Mouse (Mus musculus): ENCODE data around the gene Taf6. TPM values are rescaled to one million over a fixed set of nuclear protein-coding genes. Genes with fewer than 3 reads are reported as not detected.

The Taf6 gene
- polyA plus RNA-seq, 1 experiment from 2014 or later = 39.1 TPM

GRCm38 (mm10) chr5:138170936-138171561 is 16.2 kb downstream of the Taf6 start:
- no peaks in the 10 kb centered on the region for H3K27me3 ChIP-seq
- H3K27ac ChIP-seq = peak overlapping the region; percentile 99
- H3K4me3 ChIP-seq (replicated peaks) = peak overlapping the region; percentile 92
- WGBS (ENCODE audit: insufficient replicate concordance) = under 1% methylated on average over 47 of the region's 47 CpGs
- H3K9ac ChIP-seq = peak overlapping the region; percentile 95
- ATAC-seq (ENCODE audit: low read depth) (peak; percentile 84), DNase-seq (peak; percentile 94)
- H3K9me3 ChIP-seq (replicated peaks) = no peaks in the 10 kb centered on the region
- H3K36me3 ChIP-seq = peaks cover 62% of the 10 kb centered on the region
- peak overlapping the region; percentile 93 for H3K4me2 ChIP-seq
- H3K4me1 ChIP-seq (replicated peaks) = peaks cover 59% of the 10 kb centered on the region

- 83% methylated on average over 8 of the region's 8 CpGs for WGBS (ENCODE audit: insufficient replicate concordance)
Measured at GRCm38 (mm10) chr5:138165594-138165993, 21.7 kb downstream of the Taf6 start.

GRCm38 (mm10) chr5:138163610-138164009 is 23.6 kb downstream of the Taf6 start:
- DNase-seq (no peak), ATAC-seq (ENCODE audit: low read depth) (no peak)
- 74% methylated on average over 10 of the region's 10 CpGs for WGBS (ENCODE audit: insufficient replicate concordance)
- peaks cover 59% of the 10 kb centered on the region for H3K4me1 ChIP-seq (replicated peaks)
- no peaks in the 10 kb centered on the region for H3K9me3 ChIP-seq (replicated peaks)
- 0 out of 2 replicates have a peak overlapping the region, but pooled peaks have one; percentile 3 for H3K4me3 ChIP-seq (replicated peaks)
- H3K27ac ChIP-seq = peak overlapping the region; percentile 73; the same call in 1 of the 2 replicates
- peaks cover 66% of the 10 kb centered on the region for H3K36me3 ChIP-seq
- H3K9ac ChIP-seq = no peak overlapping the region
- no peak overlapping the region for H3K4me2 ChIP-seq
- no peaks in the 10 kb centered on the region for H3K27me3 ChIP-seq

More at GRCm38 (mm10) chr5:138165594-138165993, 21.7 kb downstream of the Taf6 start:
- no peak overlapping the region for H3K4me3 ChIP-seq (replicated peaks)
- ATAC-seq (ENCODE audit: low read depth) (no peak), DNase-seq (no peak)
- H3K27me3 ChIP-seq = no peaks in the 10 kb centered on the region
- no peak overlapping the region for H3K27ac ChIP-seq
- no peak overlapping the region for H3K4me2 ChIP-seq
- H3K4me1 ChIP-seq (replicated peaks) = peaks cover 71% of the 10 kb centered on the region
- H3K36me3 ChIP-seq = peaks cover 79% of the 10 kb centered on the region
- no peaks in the 10 kb centered on the region for H3K9me3 ChIP-seq (replicated peaks)
- H3K9ac ChIP-seq = no peak overlapping the region

- H3K4me3 ChIP-seq (replicated peaks) = peak overlapping the region; percentile 90; the same call in 1 of the 2 replicates
- H3K36me3 ChIP-seq = peaks cover 60% of the 10 kb centered on the region
- peaks cover 55% of the 10 kb centered on the region for H3K4me1 ChIP-seq (replicated peaks)
- DNase-seq (no peak), ATAC-seq (ENCODE audit: low read depth) (no peak)
- no peaks in the 10 kb centered on the region for H3K9me3 ChIP-seq (replicated peaks)
- H3K27ac ChIP-seq = peak overlapping the region; percentile 73
- H3K9ac ChIP-seq = no peak overlapping the region
- 56% methylated on average over 6 of the region's 6 CpGs for WGBS (ENCODE audit: insufficient replicate concordance)
- no peaks in the 10 kb centered on the region for H3K27me3 ChIP-seq
- H3K4me2 ChIP-seq = no peak overlapping the region; the same call in 1 of the 2 replicates
Measured at GRCm38 (mm10) chr5:138163046-138163445, 24.2 kb downstream of the Taf6 start.

GRCm38 (mm10) chr5:138160842-138161665 is 26.2 kb downstream of the Taf6 start, which contains the start of gene Cops6:
Gene Cops6, plus strand, starts transcription at chr5:138161071.
- Histone ChIP-seq H3K4me2 (peak within 1 kb of the TSS; percentile 83), H3K9me3 (replicated peaks) (no peaks in the 10 kb centered on the region), H3K27ac (peak within 1 kb of the TSS; percentile 73), H3K9ac (peak within 1 kb of the TSS; percentile 88), H3K4me3 (replicated peaks) (peak within 1 kb of the TSS; percentile 90), H3K4me1 (replicated peaks) (peaks cover 37% of the 10 kb centered on the region), H3K27me3 (no peaks in the 10 kb centered on the region), H3K36me3 (peaks cover 41% of the 10 kb centered on the region)
- WGBS (ENCODE audit: insufficient replicate concordance) = under 1% methylated on average over 42 of the region's 42 CpGs
- DNase-seq (peak; percentile 91), ATAC-seq (ENCODE audit: low read depth) (peak; percentile 94)

- Histone ChIP-seq H3K9me3 (replicated peaks) (no peaks in the 10 kb centered on the region), H3K27ac (peak overlapping the region; percentile 61), H3K9ac (peak overlapping the region; percentile 88), H3K36me3 (peaks cover 33% of the 10 kb centered on the region), H3K27me3 (no peaks in the 10 kb centered on the region), H3K4me3 (replicated peaks) (peak overlapping the region; percentile 90), H3K4me1 (replicated peaks) (peaks cover 36% of the 10 kb centered on the region), H3K4me2 (peak overlapping the region; percentile 83)
- 60% methylated on average over 7 of the region's 7 CpGs for WGBS (ENCODE audit: insufficient replicate concordance)
- no peak for DNase-seq
- ATAC-seq (ENCODE audit: low read depth) = no peak
Measured at GRCm38 (mm10) chr5:138160224-138160762, 27.0 kb downstream of the Taf6 start.

- Histone ChIP-seq H3K36me3 (peaks cover 22% of the 10 kb centered on the region), H3K9me3 (replicated peaks) (no peaks in the 10 kb centered on the region), H3K4me3 (replicated peaks) (peak within 1 kb of the TSS; percentile 87), H3K27ac (peak within 1 kb of the TSS; percentile 83), H3K4me2 (peak within 1 kb of the TSS; percentile 83), H3K4me1 (replicated peaks) (peaks cover 22% of the 10 kb centered on the region), H3K27me3 (no peaks in the 10 kb centered on the region), H3K9ac (peak within 1 kb of the TSS; percentile 87)
- WGBS (ENCODE audit: insufficient replicate concordance) = 1% methylated on average over 31 of the region's 31 CpGs
- ATAC-seq (ENCODE audit: low read depth) = peak; percentile 97
- peak; percentile 86 for DNase-seq
Measured at GRCm38 (mm10) chr5:138155443-138155976, 31.7 kb downstream of the Taf6 start, which contains the start of gene Zfp113. Gene Zfp113, minus strand, starts transcription at chr5:138155744.

- H3K4me2 ChIP-seq = peak overlapping the region; percentile 83
- peak overlapping the region; percentile 87 for H3K4me3 ChIP-seq (replicated peaks)
- no peak for ATAC-seq (ENCODE audit: low read depth)
- peak overlapping the region; percentile 87 for H3K9ac ChIP-seq
- H3K4me1 ChIP-seq (replicated peaks) = peaks cover 18% of the 10 kb centered on the region
- H3K9me3 ChIP-seq (replicated peaks) = no peaks in the 10 kb centered on the region
- H3K27ac ChIP-seq = no peak overlapping the region
- peaks cover 25% of the 10 kb centered on the region for H3K36me3 ChIP-seq
- no peaks in the 10 kb centered on the region for H3K27me3 ChIP-seq
- DNase-seq = no peak
- WGBS (ENCODE audit: insufficient replicate concordance) = 58% methylated on average over 3 of the region's 3 CpGs
Measured at GRCm38 (mm10) chr5:138154390-138154789, 32.9 kb downstream of the Taf6 start.

- Histone ChIP-seq H3K9ac (no peak overlapping the region), H3K27ac (no peak overlapping the region), H3K27me3 (no peaks in the 10 kb centered on the region), H3K4me2 (no peak overlapping the region), H3K9me3 (replicated peaks) (no peaks in the 10 kb centered on the region), H3K4me3 (replicated peaks) (no peak overlapping the region), H3K36me3 (peaks cover 23% of the 10 kb centered on the region), H3K4me1 (replicated peaks) (peaks cover 21% of the 10 kb centered on the region)
- 24% methylated on average over 4 of the region's 4 CpGs for WGBS (ENCODE audit: insufficient replicate concordance)
- ATAC-seq (ENCODE audit: low read depth) (no peak), DNase-seq (no peak)
Measured at GRCm38 (mm10) chr5:138138585-138138984, 48.7 kb downstream of the Taf6 start.

- Histone ChIP-seq H3K9me3 (replicated peaks) (no peaks in the 10 kb centered on the region), H3K27ac (no peak overlapping the region), H3K4me3 (replicated peaks) (no peak overlapping the region), H3K27me3 (no peaks in the 10 kb centered on the region), H3K36me3 (peaks cover 27% of the 10 kb centered on the region), H3K4me2 (no peak overlapping the region), H3K9ac (no peak overlapping the region), H3K4me1 (replicated peaks) (peaks cover 21% of the 10 kb centered on the region)
- 50% methylated on average over 8 of the region's 8 CpGs for WGBS (ENCODE audit: insufficient replicate concordance)
- peak; percentile 52; the same call in 1 of the 2 replicates for ATAC-seq (ENCODE audit: low read depth)
- peak; percentile 31 for DNase-seq
Measured at GRCm38 (mm10) chr5:138137935-138138549, 49.2 kb downstream of the Taf6 start.
